Mouse (Mus musculus): ENCODE data around the gene Rgs6.

DNA sequence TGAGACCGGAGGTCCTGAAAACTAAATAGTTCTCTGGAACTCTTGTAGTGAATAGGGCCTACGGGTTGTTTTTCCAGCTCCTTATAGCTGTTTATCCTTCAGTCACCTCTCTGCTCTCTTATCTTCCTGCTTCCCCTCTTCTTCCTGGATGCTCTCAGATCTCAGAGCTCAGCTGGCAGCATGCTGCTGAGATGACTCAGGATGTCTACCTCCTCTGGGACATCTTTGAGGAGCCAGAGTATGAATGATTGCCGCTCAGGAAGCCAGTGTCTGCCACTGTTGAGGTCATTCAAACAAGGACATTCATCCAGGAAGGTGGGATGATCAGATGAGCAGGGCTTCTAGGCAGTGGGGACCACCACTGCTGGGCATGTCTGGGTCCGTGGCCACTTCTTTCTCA lies 498.9 kb downstream of the Rgs6 start:
- TF ChIP-seq CTCF (IDR thresholded peaks at IDR 0.05; ENCODE audit: extremely low read depth, insufficient read depth, insufficient read length, insufficient replicate concordance) (no peak), POLR2A (IDR thresholded peaks at IDR 0.05; ENCODE audit: low read depth, low read length) (no peak)

Measured in spleen, adult 2 months (tissue).